Mouse (Mus musculus): Measurements from ENCODE around the gene Itga7. TPM values are rescaled to one million over a fixed set of nuclear protein-coding genes. Genes with fewer than 3 reads are reported as not detected.

Gene Itga7
- polyA plus RNA-seq, 1 experiment from 2014 or later, result 1.3 TPM

GRCm38 (mm10) chr10:128908778-128909448 lies 24.7 kb upstream of the Itga7 start:
- no peaks in the 10 kb centered on the region for H3K36me3 ChIP-seq (ENCODE audit: control insufficient read depth, insufficient read depth, low read length)
- peak overlapping the region; percentile 84; the same call in 1 of the 2 replicates for H3K9ac ChIP-seq (ENCODE audit: low read length)
- 0 out of 2 replicates have a peak overlapping the region, but pooled peaks have one; percentile 18 for H3K27ac ChIP-seq (ENCODE audit: low read depth, low read length)
- ATAC-seq, result no peak
- peak overlapping the region; percentile 70 for H3K4me3 ChIP-seq (ENCODE audit: low read depth, low read length)
- no peaks in the 10 kb centered on the region for H3K9me3 ChIP-seq (replicated peaks; ENCODE audit: control insufficient read depth, low read length)
- peak overlapping the region; percentile 83 for H3K4me2 ChIP-seq (ENCODE audit: low read length)
- H3K4me1 ChIP-seq (ENCODE audit: control insufficient read depth, insufficient read depth, low read length), result no peaks in the 10 kb centered on the region
- WGBS, result 64% methylated on average over 13 of the region's 13 CpGs
- no peak for DNase-seq (ENCODE audit: low spot score)
- no peaks in the 10 kb centered on the region; the same call in 1 of the 2 replicates for H3K27me3 ChIP-seq (replicated peaks; ENCODE audit: control insufficient read depth, insufficient read depth, low read length)

DNA sequence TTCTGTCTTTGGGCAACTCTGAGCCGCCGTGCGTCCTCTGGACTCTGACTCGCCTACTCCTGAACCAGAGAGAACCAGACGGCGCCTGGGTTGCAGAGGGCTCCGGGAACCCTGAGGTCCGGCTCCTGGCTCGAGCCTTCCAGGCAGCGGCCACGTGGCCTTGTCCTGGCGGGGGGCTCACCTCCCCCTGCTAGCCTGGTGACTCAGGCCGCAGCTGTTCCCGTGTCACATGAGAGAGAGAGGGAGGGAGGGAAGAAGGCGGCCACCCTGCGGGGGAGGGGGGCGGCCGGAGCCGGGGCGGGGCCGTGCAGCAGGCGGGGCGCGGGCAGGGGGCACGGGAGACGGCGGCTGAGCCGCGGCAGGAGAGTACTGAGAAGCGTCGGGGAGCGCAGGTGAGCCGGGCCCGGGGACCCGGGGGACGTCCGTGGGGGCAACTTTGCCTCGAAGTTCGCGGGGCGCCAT lies 24.0 kb upstream of the Itga7 start:
- Histone ChIP-seq H3K4me2 (ENCODE audit: low read length) (peak overlapping the region; percentile 83), H3K27me3 (replicated peaks; ENCODE audit: control insufficient read depth, insufficient read depth, low read length) (no peaks in the 10 kb centered on the region; the same call in 1 of the 2 replicates), H3K4me1 (ENCODE audit: control insufficient read depth, insufficient read depth, low read length) (no peaks in the 10 kb centered on the region), H3K9me3 (replicated peaks; ENCODE audit: control insufficient read depth, low read length) (no peaks in the 10 kb centered on the region), H3K36me3 (ENCODE audit: control insufficient read depth, insufficient read depth, low read length) (no peaks in the 10 kb centered on the region), H3K9ac (ENCODE audit: low read length) (peak overlapping the region; percentile 84), H3K27ac (ENCODE audit: low read depth, low read length) (0 out of 2 replicates have a peak overlapping the region, but pooled peaks have one; percentile 27), H3K4me3 (ENCODE audit: low read depth, low read length) (peak overlapping the region; percentile 70)
- WGBS, result under 1% methylated on average over 29 of the region's 41 CpGs
- DNase-seq (ENCODE audit: low spot score), result peak; percentile 78
- peak; percentile 68 for ATAC-seq

DNA sequence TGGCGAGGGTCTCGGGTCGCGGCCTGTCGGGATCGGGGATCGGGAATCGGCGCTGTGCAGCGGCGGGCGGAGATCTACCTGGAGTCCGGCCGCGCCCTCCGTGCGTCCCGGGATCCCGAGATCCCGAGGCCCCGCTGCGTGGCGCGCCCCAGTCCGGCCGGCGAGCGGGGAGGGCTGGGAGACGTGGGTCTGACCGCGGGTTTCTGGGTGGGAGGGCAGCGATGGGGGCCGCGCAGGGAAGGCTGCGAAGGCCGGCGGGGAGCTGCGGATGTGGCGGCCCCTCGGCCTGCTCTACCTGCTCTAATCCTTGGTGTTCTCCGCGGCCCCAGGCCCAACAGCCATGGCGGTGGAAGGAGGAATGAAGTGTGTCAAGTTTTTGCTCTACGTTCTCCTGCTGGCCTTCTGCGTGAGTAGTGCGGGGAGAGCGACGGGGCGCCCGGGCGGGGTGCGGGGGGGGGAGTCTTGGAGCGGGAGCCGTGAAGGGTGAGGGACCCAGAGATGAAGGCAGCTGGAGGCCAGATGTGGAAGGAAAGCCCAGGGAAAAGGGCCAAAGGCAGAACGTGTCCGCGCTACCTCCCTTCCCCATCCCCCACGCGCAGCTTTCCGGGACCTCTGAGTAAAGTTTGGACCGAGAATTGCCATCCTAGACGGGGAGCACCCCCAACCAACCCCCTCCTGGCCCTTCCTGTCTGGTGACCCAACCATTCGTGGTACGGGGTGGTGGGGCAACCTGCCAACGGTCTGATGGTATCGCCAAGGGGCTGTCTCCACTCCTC lies 23.4 kb upstream of the Itga7 start:
- H3K9me3 ChIP-seq (replicated peaks; ENCODE audit: control insufficient read depth, low read length), result no peaks in the 10 kb centered on the region
- DNase-seq (ENCODE audit: low spot score) (peak; percentile 49), ATAC-seq (peak; percentile 41)
- H3K36me3 ChIP-seq (ENCODE audit: control insufficient read depth, insufficient read depth, low read length), result no peaks in the 10 kb centered on the region
- peak overlapping the region; percentile 83 for H3K4me2 ChIP-seq (ENCODE audit: low read length)
- peak overlapping the region; percentile 70 for H3K4me3 ChIP-seq (ENCODE audit: low read depth, low read length)
- H3K9ac ChIP-seq (ENCODE audit: low read length), result peak overlapping the region; percentile 84
- no peaks in the 10 kb centered on the region; the same call in 1 of the 2 replicates for H3K27me3 ChIP-seq (replicated peaks; ENCODE audit: control insufficient read depth, insufficient read depth, low read length)
- 0 out of 2 replicates have a peak overlapping the region, but pooled peaks have one; percentile 27 for H3K27ac ChIP-seq (ENCODE audit: low read depth, low read length)
- WGBS, result 2% methylated on average over 53 of the region's 66 CpGs
- H3K4me1 ChIP-seq (ENCODE audit: control insufficient read depth, insufficient read depth, low read length), result no peaks in the 10 kb centered on the region

GRCm38 (mm10) chr10:128911430-128911829 lies 22.2 kb upstream of the Itga7 start:
- WGBS, result 89% methylated on average over 6 of the region's 6 CpGs
- Histone ChIP-seq H3K27me3 (replicated peaks; ENCODE audit: control insufficient read depth, insufficient read depth, low read length) (no peaks in the 10 kb centered on the region; the same call in 1 of the 2 replicates), H3K4me3 (ENCODE audit: low read depth, low read length) (no peak overlapping the region), H3K36me3 (ENCODE audit: control insufficient read depth, insufficient read depth, low read length) (no peaks in the 10 kb centered on the region), H3K27ac (ENCODE audit: low read depth, low read length) (no peak overlapping the region), H3K9ac (ENCODE audit: low read length) (no peak overlapping the region), H3K4me2 (ENCODE audit: low read length) (no peak overlapping the region), H3K4me1 (ENCODE audit: control insufficient read depth, insufficient read depth, low read length) (no peaks in the 10 kb centered on the region), H3K9me3 (replicated peaks; ENCODE audit: control insufficient read depth, low read length) (no peaks in the 10 kb centered on the region)
- ATAC-seq (no peak), DNase-seq (ENCODE audit: low spot score) (no peak)

- Histone ChIP-seq H3K4me2 (ENCODE audit: low read length) (no peak overlapping the region), H3K27me3 (replicated peaks; ENCODE audit: control insufficient read depth, insufficient read depth, low read length) (no peaks in the 10 kb centered on the region; the same call in 1 of the 2 replicates), H3K9ac (ENCODE audit: low read length) (no peak overlapping the region), H3K4me1 (ENCODE audit: control insufficient read depth, insufficient read depth, low read length) (no peaks in the 10 kb centered on the region), H3K9me3 (replicated peaks; ENCODE audit: control insufficient read depth, low read length) (no peaks in the 10 kb centered on the region), H3K36me3 (ENCODE audit: control insufficient read depth, insufficient read depth, low read length) (0 out of 2 replicates have a peak, but pooled peaks cover 4% of the 10 kb centered on the region), H3K27ac (ENCODE audit: low read depth, low read length) (no peak overlapping the region), H3K4me3 (ENCODE audit: low read depth, low read length) (no peak overlapping the region)
- DNase-seq (ENCODE audit: low spot score), result no peak
- 81% methylated on average over 4 of the region's 4 CpGs for WGBS
- ATAC-seq, result no peak
These were observed 21.4 kb upstream of the Itga7 start for GRCm38 (mm10) chr10:128912268-128912667.

DNA sequence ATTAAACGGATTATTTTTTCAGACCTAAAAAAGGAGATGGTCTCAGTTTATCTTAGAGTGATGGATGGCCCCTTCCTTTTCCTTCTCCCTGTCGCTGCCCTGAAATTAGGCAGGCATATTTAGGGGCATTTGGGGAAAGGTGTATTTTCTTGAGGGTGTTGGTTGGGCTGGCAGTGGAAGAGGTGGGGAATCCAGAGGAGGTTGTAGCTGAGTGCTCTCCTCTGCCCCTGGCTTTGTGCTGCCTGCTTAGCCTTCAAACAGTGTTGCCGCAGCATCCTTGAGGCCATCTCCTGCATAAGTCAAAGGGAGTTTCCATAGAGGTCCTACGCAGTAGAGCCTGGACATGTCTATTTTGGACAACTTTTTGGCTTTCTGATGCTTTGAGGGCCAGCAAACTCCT lies 20.8 kb upstream of the Itga7 start:
- Histone ChIP-seq H3K9me3 (replicated peaks; ENCODE audit: control insufficient read depth, low read length) (no peaks in the 10 kb centered on the region), H3K27ac (ENCODE audit: low read depth, low read length) (no peak overlapping the region), H3K36me3 (ENCODE audit: control insufficient read depth, insufficient read depth, low read length) (peaks cover 9% of the 10 kb centered on the region; the same call in 1 of the 2 replicates)

DNA sequence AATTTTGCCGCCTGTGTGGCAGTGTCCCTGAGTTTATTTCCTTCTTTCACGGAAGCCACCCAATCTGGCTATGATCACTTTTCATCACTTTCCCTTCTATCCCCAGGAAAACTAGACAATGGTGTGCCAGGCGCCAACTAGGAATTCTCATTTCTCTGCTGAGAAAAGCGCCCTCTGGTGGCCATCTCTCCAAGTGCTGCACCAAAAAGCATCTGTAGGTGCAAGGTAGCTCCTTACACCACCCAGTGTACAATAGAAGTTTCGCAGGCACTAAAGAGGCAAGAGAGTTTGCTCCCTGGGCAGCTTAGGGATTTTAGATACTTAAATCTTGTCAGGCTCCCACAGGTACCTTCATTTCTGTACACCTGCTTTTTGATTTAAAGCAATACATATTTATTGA lies 20.4 kb upstream of the Itga7 start:
- Histone ChIP-seq H3K36me3 (ENCODE audit: control insufficient read depth, insufficient read depth, low read length) (peaks cover 13% of the 10 kb centered on the region; the same call in 1 of the 2 replicates), H3K4me1 (ENCODE audit: control insufficient read depth, insufficient read depth, low read length) (no peaks in the 10 kb centered on the region), H3K27me3 (replicated peaks; ENCODE audit: control insufficient read depth, insufficient read depth, low read length) (no peaks in the 10 kb centered on the region; the same call in 1 of the 2 replicates), H3K9me3 (replicated peaks; ENCODE audit: control insufficient read depth, low read length) (no peaks in the 10 kb centered on the region), H3K27ac (ENCODE audit: low read depth, low read length) (no peak overlapping the region), H3K9ac (ENCODE audit: low read length) (no peak overlapping the region), H3K4me3 (ENCODE audit: low read depth, low read length) (no peak overlapping the region), H3K4me2 (ENCODE audit: low read length) (no peak overlapping the region)
- 4% methylated on average over 5 of the region's 5 CpGs for WGBS
- ATAC-seq (peak; percentile 50), DNase-seq (ENCODE audit: low spot score) (peak; percentile 94)

More for the DNA sequence above, 20.8 kb upstream of the Itga7 start:
- Histone ChIP-seq H3K9ac (ENCODE audit: low read length) (no peak overlapping the region), H3K4me3 (ENCODE audit: low read depth, low read length) (no peak overlapping the region), H3K4me1 (ENCODE audit: control insufficient read depth, insufficient read depth, low read length) (no peaks in the 10 kb centered on the region), H3K4me2 (ENCODE audit: low read length) (no peak overlapping the region), H3K27me3 (replicated peaks; ENCODE audit: control insufficient read depth, insufficient read depth, low read length) (no peaks in the 10 kb centered on the region; the same call in 1 of the 2 replicates)
- DNase-seq (ENCODE audit: low spot score) (no peak), ATAC-seq (no peak)
- WGBS, result 83% methylated on average over 4 of the region's 4 CpGs

- Histone ChIP-seq H3K9ac (ENCODE audit: low read length) (no peak overlapping the region), H3K27me3 (replicated peaks; ENCODE audit: control insufficient read depth, insufficient read depth, low read length) (no peaks in the 10 kb centered on the region; the same call in 1 of the 2 replicates), H3K4me1 (ENCODE audit: control insufficient read depth, insufficient read depth, low read length) (no peaks in the 10 kb centered on the region), H3K36me3 (ENCODE audit: control insufficient read depth, insufficient read depth, low read length) (peaks cover 13% of the 10 kb centered on the region; the same call in 1 of the 2 replicates), H3K4me3 (ENCODE audit: low read depth, low read length) (no peak overlapping the region), H3K9me3 (replicated peaks; ENCODE audit: control insufficient read depth, low read length) (no peaks in the 10 kb centered on the region), H3K4me2 (ENCODE audit: low read length) (no peak overlapping the region), H3K27ac (ENCODE audit: low read depth, low read length) (no peak overlapping the region)
- ATAC-seq, result peak; percentile 3; the same call in 1 of the 2 replicates
- DNase-seq (ENCODE audit: low spot score), result no peak
- WGBS, result 85% methylated on average over 12 of the region's 12 CpGs
These were observed 19.9 kb upstream of the Itga7 start for GRCm38 (mm10) chr10:128913696-128914095.

Data from forebrain, embryonic 14.5 days (tissue).